Mouse (Mus musculus): ENCODE data around the gene Lrrc36. TPM values are rescaled to one million over a fixed set of nuclear protein-coding genes. Genes with fewer than 3 reads are reported as not detected.

The Lrrc36 gene
- polyA plus RNA-seq, 1 experiment from 2014 or later, result 0.17 TPM

DNA sequence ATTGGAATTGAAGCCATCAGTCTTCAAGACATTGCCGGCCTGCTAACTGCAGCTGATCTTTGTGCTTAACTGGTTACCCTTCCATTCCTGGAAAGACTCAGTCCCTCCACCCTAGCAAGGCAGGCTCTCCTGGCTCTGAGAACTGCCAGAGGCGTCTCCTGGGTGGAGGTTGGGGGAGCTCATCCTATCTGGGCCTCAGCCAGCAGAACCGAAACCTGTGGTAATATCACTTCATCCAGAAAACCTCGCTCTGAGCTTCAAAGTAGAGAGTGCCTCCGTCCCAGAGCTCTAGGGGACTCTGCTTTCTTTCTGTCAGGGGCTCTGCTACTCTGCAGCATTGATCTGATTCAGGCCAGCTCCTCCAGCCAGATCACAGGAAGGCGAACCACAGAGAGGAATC, 93.6 kb downstream of the Lrrc36 start:
- H3K36me3 ChIP-seq (ENCODE audit: insufficient read depth, low read length), result no peaks in the 10 kb centered on the region
- no peak overlapping the region for H3K4me2 ChIP-seq (replicated peaks; ENCODE audit: low read depth, low read length)
- ATAC-seq (ENCODE audit: low FRiP score, low TSS enrichment), result no peak
- H3K4me3 ChIP-seq (ENCODE audit: low read length), result no peak overlapping the region
- no peak overlapping the region for H3K9ac ChIP-seq (replicated peaks; ENCODE audit: low read length)
- no peaks in the 10 kb centered on the region for H3K27me3 ChIP-seq (ENCODE audit: insufficient read depth, low read length)
- no peaks in the 10 kb centered on the region for H3K9me3 ChIP-seq (ENCODE audit: low read length)
- 74% methylated on average over 6 of the region's 6 CpGs for WGBS
- no peak overlapping the region for H3K27ac ChIP-seq (ENCODE audit: low read length)
- H3K4me1 ChIP-seq (ENCODE audit: insufficient read depth, low read length), result peaks cover 32% of the 10 kb centered on the region

DNA sequence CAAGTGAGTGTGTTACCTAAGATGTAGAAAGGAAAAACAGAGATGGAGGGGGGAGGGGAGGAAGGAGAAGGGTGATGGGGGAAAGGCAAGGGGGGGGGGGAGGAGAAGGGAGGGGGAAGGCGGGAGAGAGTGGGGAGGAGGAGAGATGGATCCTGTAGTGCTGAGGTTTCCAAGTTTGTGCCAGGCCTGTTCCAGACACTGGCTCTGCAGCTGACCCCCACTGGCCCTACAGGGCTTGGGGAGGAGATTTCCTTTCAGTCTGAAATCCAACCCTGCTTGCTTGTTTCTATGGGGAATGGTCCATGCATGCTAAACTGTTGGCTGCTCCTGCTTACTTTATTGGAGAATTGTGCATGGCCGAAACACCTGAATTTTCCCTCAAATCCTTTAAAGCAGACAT, 95.4 kb downstream of the Lrrc36 start:
- Histone ChIP-seq H3K36me3 (ENCODE audit: insufficient read depth, low read length) (no peaks in the 10 kb centered on the region), H3K27me3 (ENCODE audit: insufficient read depth, low read length) (no peaks in the 10 kb centered on the region), H3K4me1 (ENCODE audit: insufficient read depth, low read length) (peaks cover 32% of the 10 kb centered on the region), H3K4me2 (replicated peaks; ENCODE audit: low read depth, low read length) (peak overlapping the region; percentile 32), H3K27ac (ENCODE audit: low read length) (peak overlapping the region; percentile 73), H3K9ac (replicated peaks; ENCODE audit: low read length) (0 out of 2 replicates have a peak overlapping the region, but pooled peaks have one; percentile 37), H3K9me3 (ENCODE audit: low read length) (no peaks in the 10 kb centered on the region), H3K4me3 (ENCODE audit: low read length) (0 out of 2 replicates have a peak overlapping the region, but pooled peaks have one; percentile 8)
- WGBS, result 34% methylated on average over 2 of the region's 2 CpGs
- ATAC-seq (ENCODE audit: low FRiP score, low TSS enrichment), result peak; percentile 81

DNA sequence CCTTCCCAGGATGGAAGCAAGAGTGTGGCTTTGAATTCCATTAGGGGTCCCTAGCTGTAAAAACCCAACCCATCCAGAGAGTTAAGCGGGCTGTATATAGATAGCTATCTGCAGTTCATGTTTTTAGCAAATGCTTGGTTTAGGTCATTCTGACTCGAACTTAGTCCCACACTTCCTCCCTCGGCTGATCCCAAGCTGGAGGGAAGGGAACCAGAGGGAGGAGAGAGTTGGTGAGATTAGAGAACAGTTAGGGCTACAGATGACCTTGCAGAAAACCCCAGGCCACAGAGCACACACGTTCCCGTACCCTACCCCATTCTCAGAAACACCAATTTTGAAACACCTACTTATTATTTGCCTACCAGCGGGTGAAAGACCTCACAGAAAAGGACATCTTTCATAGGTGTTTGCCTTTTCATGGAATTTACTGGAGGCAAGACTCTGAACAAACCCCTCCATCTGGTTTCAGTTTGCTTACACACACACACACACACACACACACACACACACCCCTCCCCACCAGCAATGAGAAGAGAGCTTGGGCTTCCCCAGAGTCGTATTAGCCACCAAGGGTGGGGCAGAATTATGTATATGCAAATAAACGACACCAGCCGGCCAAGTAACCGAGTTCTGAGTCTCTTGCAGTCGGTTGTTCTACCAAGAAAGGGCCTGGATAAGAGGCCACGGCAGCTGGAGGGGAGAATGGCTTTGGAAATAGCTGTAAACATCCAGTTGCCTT, 96.8 kb downstream of the Lrrc36 start:
- H3K4me3 ChIP-seq (ENCODE audit: low read length), result peak overlapping the region; percentile 10; the same call in 1 of the 2 replicates
- peak overlapping the region; percentile 73; the same call in 1 of the 2 replicates for H3K27ac ChIP-seq (ENCODE audit: low read length)
- H3K9me3 ChIP-seq (ENCODE audit: low read length), result no peaks in the 10 kb centered on the region
- no peaks in the 10 kb centered on the region for H3K36me3 ChIP-seq (ENCODE audit: insufficient read depth, low read length)
- no peak for ATAC-seq (ENCODE audit: low FRiP score, low TSS enrichment)
- no peak overlapping the region; the same call in 1 of the 2 replicates for H3K9ac ChIP-seq (replicated peaks; ENCODE audit: low read length)
- no peaks in the 10 kb centered on the region for H3K27me3 ChIP-seq (ENCODE audit: insufficient read depth, low read length)
- peaks cover 30% of the 10 kb centered on the region; the same call in 1 of the 2 replicates for H3K4me1 ChIP-seq (ENCODE audit: insufficient read depth, low read length)
- peak overlapping the region; percentile 32 for H3K4me2 ChIP-seq (replicated peaks; ENCODE audit: low read depth, low read length)
- WGBS, result 33% methylated on average over 12 of the region's 12 CpGs

Other genes starting within 250 kb of the Lrrc36 start
- 59.9 and 63.5 TPM in 2 replicates for gene Cbfb, start 242.9 kb upstream of the Lrrc36 start, polyA plus RNA-seq (2015; fragmentation: Nextera tagmentation; extraction: Ambion mirVana)
- gene D230025D16Rik, start 188.4 kb upstream of the Lrrc36 start, polyA plus RNA-seq (2015; fragmentation: Nextera tagmentation; extraction: Ambion mirVana), result 26.9 and 27.6 TPM in 2 replicates
- gene B3gnt9, start 158.4 kb upstream of the Lrrc36 start, polyA plus RNA-seq (2015; fragmentation: Nextera tagmentation; extraction: Ambion mirVana), result 10.2 and 11.9 TPM in 2 replicates
- gene Tradd, start 149.0 kb upstream of the Lrrc36 start, polyA plus RNA-seq (2015; fragmentation: Nextera tagmentation; extraction: Ambion mirVana), result 23.4 and 26.3 TPM in 2 replicates
- 3.0 and 3.1 TPM in 2 replicates for gene Fbxl8, start 148.9 kb upstream of the Lrrc36 start, polyA plus RNA-seq (2015; fragmentation: Nextera tagmentation; extraction: Ambion mirVana)
- 0.14 and 0.16 TPM in 2 replicates for gene Hsf4, start 143.8 kb upstream of the Lrrc36 start, polyA plus RNA-seq (2015; fragmentation: Nextera tagmentation; extraction: Ambion mirVana)
- gene Nol3, start 137.4 kb upstream of the Lrrc36 start, polyA plus RNA-seq (2015; fragmentation: Nextera tagmentation; extraction: Ambion mirVana), result 1.2 and 1.4 TPM in 2 replicates
- gene 4931428F04Rik, start 123.7 kb upstream of the Lrrc36 start, polyA plus RNA-seq (2015; fragmentation: Nextera tagmentation; extraction: Ambion mirVana), result 10.5 and 13.4 TPM in 2 replicates
- 29.5 and 32.1 TPM in 2 replicates for gene Exoc3l, start 117.5 kb upstream of the Lrrc36 start, polyA plus RNA-seq (2015; fragmentation: Nextera tagmentation; extraction: Ambion mirVana)
- 90.1 and 108 TPM in 2 replicates for gene E2f4, start 115.9 kb upstream of the Lrrc36 start, polyA plus RNA-seq (2015; fragmentation: Nextera tagmentation; extraction: Ambion mirVana)
- gene Elmo3, start 108.0 kb upstream of the Lrrc36 start, polyA plus RNA-seq (2015; fragmentation: Nextera tagmentation; extraction: Ambion mirVana), result 13.3 and 13.9 TPM in 2 replicates
- gene Lrrc29, start 87.3 kb upstream of the Lrrc36 start, polyA plus RNA-seq (2015; fragmentation: Nextera tagmentation; extraction: Ambion mirVana), result 2.2 and 2.4 TPM in 2 replicates
- gene Tmem208, start 87.2 kb upstream of the Lrrc36 start, polyA plus RNA-seq (2015; fragmentation: Nextera tagmentation; extraction: Ambion mirVana), result 120 and 136 TPM in 2 replicates
- gene Fhod1, start 65.6 kb upstream of the Lrrc36 start, polyA plus RNA-seq (2015; fragmentation: Nextera tagmentation; extraction: Ambion mirVana), result 3.7 and 4.6 TPM in 2 replicates
- 2.5 and 3.1 TPM in 2 replicates for gene Slc9a5, start 64.7 kb upstream of the Lrrc36 start, polyA plus RNA-seq (2015; fragmentation: Nextera tagmentation; extraction: Ambion mirVana)
- 0.32 and 0.37 TPM in 2 replicates for gene Plekhg4, start 40.3 kb upstream of the Lrrc36 start, polyA plus RNA-seq (2015; fragmentation: Nextera tagmentation; extraction: Ambion mirVana)
- not detected in 2 replicates for gene Kctd19, start 69 bp upstream of the Lrrc36 start, polyA plus RNA-seq (2015; fragmentation: Nextera tagmentation; extraction: Ambion mirVana)
- gene Tppp3, start 58.0 kb downstream of the Lrrc36 start, polyA plus RNA-seq (2015; fragmentation: Nextera tagmentation; extraction: Ambion mirVana), result 22.2 and 24.8 TPM in 2 replicates
- 49.6 and 51.1 TPM in 2 replicates for gene Zdhhc1, start 83.3 kb downstream of the Lrrc36 start, polyA plus RNA-seq (2015; fragmentation: Nextera tagmentation; extraction: Ambion mirVana)
- 39.3 and 39.9 TPM in 2 replicates for gene Hsd11b2, start 105.2 kb downstream of the Lrrc36 start, polyA plus RNA-seq (2015; fragmentation: Nextera tagmentation; extraction: Ambion mirVana)
- 106 and 111 TPM in 2 replicates for gene Atp6v0d1, start 152.5 kb downstream of the Lrrc36 start, polyA plus RNA-seq (2015; fragmentation: Nextera tagmentation; extraction: Ambion mirVana)
- gene Ripor1, start 191.7 kb downstream of the Lrrc36 start, polyA plus RNA-seq (2015; fragmentation: Nextera tagmentation; extraction: Ambion mirVana), result 44.5 and 46.3 TPM in 2 replicates
- gene Ctcf, start 223.0 kb downstream of the Lrrc36 start, polyA plus RNA-seq (2015; fragmentation: Nextera tagmentation; extraction: Ambion mirVana), result 117 and 134 TPM in 2 replicates
- 0.84 and 1.2 TPM in 2 replicates for gene Agrp, start 223.8 kb downstream of the Lrrc36 start, polyA plus RNA-seq (2015; fragmentation: Nextera tagmentation; extraction: Ambion mirVana)